Mouse (Mus musculus) megakaryocyte progenitor cell, adult 5-6 weeks (primary cell): Measurements from ENCODE around the gene Rela. TPM values are rescaled to one million over a fixed set of nuclear protein-coding genes. Genes with fewer than 3 reads are reported as not detected.
"Not testable (repeated sequence)": the region's sequence is repeated elsewhere in the genome, so short reads cannot be mapped to it uniquely, and the experiment has no call there.

Experiments
- ATAC-seq: replicated peaks from 2 replicates; pipeline ENCODE4 v1.8.0; 2016; ENCODE audit warnings: mild to moderate bottlenecking, moderate TSS enrichment, inconsistent platforms; ENCODE audit not compliant: poor library complexity
- total RNA-seq, 2 experiments: library from RNA; stranded (forward) in 1 of 2; stranded (reverse) in 1 of 2; fragments of 157-497, 149-512 nt in 1 of 2; fragments of 200-1000 nt in 1 of 2; gene quantifications; 2 replicates each; pipeline versions ENCODE4 v1.2.3 to v1.2.4; 2015 to 2017

The Rela gene
- total RNA-seq, 2 experiments from 2014 or later: 40.0 to 43.2 TPM

GRCm38 (mm10) chr19:5662981-5663913 lies 26.0 kb downstream of the Rela start, which contains the start of gene Sipa1:
Sipa1 (minus strand) TSS chr19:5663707.
- ATAC-seq: peak; percentile 83

DNA sequence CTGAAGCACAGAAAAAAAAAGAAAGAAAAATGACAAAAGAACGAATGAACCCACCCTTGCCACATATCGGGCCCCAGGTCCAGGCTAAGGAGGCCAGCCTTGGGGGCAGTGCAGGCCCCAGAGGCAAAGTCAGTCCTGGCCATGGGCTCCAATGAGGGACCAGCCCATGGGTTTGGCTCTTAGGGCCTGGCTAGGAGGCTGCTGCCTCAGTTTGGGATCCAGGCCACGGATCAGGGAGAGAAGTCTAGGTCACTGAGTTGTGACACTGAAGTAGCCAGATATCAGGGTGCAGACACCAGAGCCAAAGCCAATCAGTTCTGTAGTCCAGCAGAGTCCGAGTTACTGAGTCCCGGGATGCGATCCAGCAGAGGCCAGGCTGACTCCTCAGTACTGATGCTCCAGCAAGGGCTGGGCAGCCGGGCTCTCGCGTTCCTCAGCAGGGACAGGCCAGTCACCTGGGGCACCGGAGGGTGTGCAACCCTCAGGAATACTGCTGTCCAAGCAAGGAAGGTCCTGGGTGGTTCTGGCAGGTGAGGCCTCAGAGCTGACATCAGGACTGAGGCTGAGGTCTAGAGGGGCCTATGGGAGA lies 27.5 kb downstream of the Rela start:
- ATAC-seq: no peak

GRCm38 (mm10) chr19:5665465-5665864 lies 28.2 kb downstream of the Rela start:
- ATAC-seq: peak; percentile 47

- ATAC-seq: no peak
These were observed 29.1 kb downstream of the Rela start for GRCm38 (mm10) chr19:5666386-5666785.

DNA sequence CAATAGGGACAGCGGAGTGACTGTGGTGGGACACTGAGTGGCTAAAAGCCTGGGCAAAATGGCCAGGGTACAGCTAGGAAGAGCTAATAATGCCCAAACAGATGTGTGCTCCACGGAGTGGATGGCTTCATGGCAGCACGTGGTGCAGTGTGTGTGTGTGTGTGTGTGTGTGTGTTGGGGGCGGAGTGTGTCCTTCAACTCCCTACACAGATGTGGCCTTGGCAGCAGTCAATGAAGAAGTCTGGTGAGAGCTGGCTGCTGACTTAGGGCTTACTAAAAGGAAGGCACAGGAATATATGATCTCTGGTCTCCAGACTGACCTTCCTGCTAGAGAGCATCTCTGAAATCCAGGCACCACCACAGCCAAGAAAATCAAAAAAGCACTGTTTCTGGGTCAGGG lies 31.1 kb downstream of the Rela start:
- ATAC-seq: no peak

DNA sequence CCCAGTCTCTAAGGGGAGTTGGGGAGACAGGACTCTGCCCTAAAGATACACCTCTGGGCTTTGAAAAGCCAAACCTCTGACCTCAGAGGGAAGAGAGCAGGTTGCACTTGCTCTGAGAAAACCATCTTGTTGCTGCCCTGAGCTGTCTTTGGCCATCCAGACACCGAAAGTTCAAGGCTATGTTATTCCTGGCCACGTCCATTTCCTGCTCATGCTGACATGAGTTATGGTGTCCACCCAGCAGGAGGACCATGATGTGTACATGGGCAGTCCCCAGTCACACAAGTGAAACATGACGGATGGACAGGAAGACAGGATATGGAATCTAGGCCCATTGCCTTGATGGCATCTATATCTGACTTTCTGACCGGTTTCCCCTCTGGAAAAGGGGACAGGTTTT lies 43.1 kb downstream of the Rela start:
- ATAC-seq: no peak

DNA sequence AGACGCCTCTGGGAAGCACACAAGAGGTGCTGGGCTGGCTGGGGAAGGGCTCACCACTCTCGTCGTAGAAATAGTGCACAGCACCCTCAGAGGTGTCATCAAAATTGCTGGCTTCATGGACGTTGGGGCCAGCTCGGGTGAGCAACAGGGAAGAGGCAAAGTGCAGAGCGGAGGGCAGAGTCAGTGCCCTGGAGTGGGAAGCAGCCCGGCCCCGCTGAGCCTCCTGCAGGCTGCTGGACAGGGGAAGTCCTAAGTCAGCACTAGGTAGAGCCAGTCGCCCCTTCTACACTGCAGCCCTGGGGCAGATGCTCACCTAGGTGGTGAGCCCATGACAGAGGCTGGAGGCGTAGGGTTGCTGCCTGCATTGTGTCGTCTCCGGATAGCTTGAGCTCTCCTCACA lies 47.0 kb downstream of the Rela start:
- no peak for ATAC-seq

GRCm38 (mm10) chr19:5684985-5685384 lies 47.7 kb downstream of the Rela start:
- no peak for ATAC-seq

- ATAC-seq: no peak
These were observed 48.1 kb downstream of the Rela start for GRCm38 (mm10) chr19:5685431-5685830.

DNA sequence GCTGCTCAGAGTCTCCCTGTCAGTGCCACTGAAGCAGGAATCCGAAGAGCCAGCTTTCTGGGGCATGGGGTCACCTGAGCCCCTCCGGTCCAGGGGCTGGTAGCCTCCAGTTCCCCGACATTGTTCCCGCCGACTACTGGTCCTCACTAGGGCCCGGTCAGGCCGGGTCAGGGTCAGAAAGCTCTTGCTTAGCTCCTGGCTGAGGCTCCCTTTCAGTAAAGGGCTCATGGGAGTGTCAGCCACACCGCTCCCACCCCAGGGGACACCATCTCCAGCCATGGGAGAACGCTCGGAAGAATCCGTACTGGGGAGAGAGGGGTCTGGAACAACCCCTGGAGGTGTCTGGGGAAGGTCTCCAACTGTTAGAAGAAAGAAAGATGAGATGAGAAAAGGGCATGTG lies 48.6 kb downstream of the Rela start:
- no peak for ATAC-seq

DNA sequence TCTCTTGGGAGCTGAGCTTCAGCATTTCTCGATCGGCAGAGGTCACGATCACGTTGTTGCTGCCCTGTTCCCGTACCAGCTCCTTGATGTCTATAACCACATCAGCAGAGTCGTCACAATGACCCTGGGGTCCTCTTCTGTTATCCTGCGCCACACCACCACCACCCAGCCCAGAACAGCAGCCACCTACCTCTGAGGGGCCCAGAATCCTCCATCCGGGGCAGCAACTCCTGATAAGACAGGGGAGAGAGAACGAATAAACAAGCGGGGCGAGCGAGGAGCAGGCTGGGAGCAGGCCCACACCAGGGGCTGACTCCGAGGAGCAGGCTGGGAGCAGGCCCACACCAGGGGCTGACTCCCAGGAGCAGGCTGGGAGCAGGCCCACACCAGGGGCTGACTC lies 49.2 kb downstream of the Rela start:
- no peak for ATAC-seq

DNA sequence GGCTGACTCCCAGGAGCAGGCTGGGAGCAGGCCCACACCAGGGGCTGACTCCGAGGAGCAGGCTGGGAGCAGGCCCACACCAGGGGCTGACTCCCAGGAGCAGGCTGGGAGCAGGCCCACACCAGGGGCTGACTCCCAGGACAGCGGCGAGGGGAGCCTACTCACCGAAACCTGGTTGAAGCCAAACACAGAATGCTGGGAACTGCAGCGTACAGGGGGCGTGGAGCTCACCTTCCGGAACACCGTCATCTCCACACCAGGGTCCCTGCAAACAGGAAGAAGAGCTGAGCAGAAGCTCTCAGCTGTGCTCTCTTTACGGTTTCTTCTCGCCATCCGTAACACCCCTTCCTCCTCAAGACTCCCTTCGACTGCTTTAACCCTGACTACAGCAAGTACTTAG lies 49.7 kb downstream of the Rela start:
- not testable (repeated sequence) for ATAC-seq

GRCm38 (mm10) chr19:5687738-5688137 lies 50.5 kb downstream of the Rela start:
- no peak for ATAC-seq

DNA sequence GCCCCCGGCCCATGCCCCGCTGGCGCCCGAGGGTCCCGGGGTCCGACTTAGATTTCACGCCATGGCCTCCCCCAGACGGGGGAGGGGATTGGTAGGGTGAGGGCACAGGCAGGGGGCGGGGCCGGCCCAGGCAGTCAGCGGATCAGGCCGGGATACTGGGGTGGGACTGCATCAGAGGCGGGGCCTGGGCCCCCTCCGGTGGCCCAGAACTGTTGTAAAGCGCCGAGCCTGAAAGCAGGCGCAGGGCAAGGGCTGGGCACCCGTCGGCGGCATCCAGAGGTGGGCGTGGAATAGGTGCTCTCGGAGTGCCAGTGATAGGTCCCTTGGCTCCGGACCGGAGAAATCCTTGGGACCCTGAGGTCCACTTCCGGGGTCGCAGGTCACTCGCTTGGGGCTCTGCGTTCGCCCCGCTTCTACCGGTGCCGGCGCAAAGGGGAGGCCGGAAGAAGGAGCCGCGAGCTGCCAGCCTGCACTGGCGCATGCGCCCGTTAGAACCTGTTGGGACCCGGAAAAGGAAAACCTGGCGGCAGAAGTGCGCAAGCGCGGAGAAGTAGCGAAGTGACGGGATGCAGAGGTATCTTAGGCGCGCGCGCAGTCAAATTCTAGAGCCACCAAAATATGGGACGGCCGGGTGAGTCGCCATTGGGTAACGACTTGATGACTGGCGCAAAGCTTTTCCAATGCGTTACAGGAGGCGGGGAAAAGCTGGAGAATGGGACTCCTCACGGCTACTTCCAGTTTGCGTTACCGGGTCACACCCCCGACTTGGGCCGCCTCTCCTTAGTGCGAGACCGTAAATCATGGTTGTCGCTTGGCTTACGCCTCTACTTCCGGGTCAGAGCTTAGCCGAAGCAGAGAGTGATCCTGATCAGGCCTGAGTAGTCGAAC lies 51.2 kb downstream of the Rela start, which contains the start of the genes Map3k11 and Pcnx3:
Map3k11 (plus strand) TSS at position 543 of the 888 bp plus-strand sequence.
Pcnx3 (minus strand) TSS at position 709 of the 888 bp plus-strand sequence.
- ATAC-seq: peak; percentile 74

GRCm38 (mm10) chr19:5689088-5689428 lies 51.8 kb downstream of the Rela start:
- ATAC-seq: no peak

DNA sequence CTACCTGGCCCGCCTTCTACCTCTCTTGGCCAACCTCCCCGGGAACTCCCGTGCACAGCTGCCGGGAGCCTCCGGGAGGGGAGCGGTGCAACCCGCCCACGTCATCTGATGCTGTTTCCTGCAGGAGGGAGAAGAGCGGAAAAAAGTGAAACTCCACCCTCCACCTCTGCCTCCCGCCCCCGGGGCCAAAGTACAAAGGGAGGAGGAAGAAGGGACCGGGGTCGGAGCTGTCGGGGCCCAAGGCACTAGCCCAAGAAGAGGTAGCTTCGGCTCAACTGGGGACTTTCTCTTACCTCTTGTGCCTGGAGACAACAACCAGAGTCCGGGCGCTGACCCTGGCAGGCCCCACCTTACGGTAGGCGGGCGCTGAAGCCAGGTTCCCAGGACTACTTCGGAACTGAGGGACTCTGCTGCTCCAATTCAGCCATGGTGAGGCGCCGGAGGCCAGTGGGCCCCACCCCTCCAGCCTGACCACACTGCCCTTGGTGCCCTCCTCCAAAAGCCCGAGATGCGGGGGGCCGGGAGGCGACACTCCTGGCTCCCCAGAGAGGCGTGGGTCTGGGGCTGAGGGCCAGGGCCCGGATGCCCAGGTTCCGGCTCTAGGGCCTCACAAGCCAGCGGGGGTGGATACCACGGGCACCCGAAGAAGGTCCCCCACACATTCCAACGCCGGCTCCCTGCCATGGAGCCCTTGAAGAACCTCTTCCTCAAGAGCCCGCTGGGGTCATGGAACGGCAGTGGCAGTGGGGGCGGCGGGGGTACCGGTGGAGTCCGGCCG lies 52.5 kb downstream of the Rela start:
- peak; percentile 63 for ATAC-seq

DNA sequence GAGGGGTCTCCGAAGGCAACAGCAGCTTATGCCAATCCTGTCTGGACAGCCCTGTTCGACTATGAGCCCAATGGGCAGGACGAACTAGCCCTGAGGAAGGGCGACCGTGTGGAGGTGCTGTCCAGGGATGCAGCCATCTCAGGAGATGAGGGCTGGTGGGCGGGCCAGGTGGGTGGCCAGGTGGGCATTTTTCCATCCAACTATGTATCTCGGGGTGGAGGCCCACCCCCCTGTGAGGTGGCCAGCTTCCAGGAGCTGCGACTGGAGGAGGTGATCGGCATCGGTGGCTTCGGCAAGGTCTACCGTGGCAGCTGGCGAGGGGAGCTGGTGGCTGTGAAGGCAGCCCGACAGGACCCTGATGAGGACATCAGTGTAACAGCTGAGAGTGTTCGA lies 53.1 kb downstream of the Rela start:
- no peak for ATAC-seq

- ATAC-seq: no peak
These were observed 54.3 kb downstream of the Rela start for GRCm38 (mm10) chr19:5691601-5692000.

DNA sequence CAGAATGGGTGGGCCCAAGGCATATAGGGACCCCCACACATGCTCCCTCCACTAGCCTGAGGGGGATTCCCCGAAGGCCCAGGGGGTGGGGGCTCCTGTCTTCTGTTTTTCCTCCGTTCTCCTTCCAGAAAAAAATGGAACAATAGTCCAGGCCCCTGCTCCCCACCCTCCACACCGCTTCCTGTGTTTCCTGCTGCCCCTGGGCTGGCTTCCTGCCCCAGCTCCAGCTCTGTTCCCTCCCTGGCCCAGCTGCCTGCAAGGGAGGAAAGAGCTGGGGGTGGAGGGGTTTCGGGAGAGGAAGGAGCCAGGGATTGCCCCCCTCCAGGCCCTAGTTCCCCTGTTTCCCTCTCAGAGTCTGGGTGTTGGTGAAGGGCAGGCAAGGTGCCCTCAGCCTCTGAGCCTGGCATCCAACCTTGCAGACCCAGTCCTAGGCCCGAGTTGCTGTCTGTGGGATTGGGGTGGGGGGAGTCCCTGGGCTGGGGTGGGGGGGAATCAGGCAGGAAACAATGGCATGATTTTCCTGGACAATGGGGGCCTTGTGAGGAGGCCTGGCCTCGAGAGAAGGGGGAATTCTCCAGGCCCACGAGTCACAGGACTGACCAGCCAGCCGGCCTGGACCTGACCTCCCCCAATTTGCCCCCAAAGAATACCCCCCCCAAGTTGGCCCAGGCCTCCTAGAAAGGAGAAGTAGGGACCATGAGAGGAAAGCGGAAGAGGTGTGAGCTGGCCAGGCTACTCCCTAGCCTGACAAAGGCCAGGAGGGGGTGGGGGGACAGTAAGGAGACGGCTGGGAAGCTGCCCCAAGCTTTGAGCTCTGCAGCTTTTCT lies 55.0 kb downstream of the Rela start:
- ATAC-seq: no peak
